Mouse (Mus musculus) liver, embryonic 14.5 days (tissue): ENCODE results near the gene Shkbp1. TPM values are rescaled to one million over a fixed set of nuclear protein-coding genes. Genes with fewer than 3 reads are reported as not detected.
A peak's percentile ranks its signal among the peaks of the same experiment; 100 is the strongest.

Experiments used
- ATAC-seq: fragments of 200-750 bp; cut with Nextera tagmentation; 2 replicates; pipeline ENCODE4 v1.8.0; 2017; ENCODE audit warnings: moderate number of reproducible peaks, mild to moderate bottlenecking, moderate library complexity; ENCODE audit not compliant: insufficient read depth
- DNase-seq, 3 experiments: peaks; one replicate each; pipeline ENCODE4 v3.0.0-alpha.2; 2012 to 2013; ENCODE audit warnings: low read depth in 3 of 3, low spot score in 3 of 3
- H3K27ac ChIP-seq: fragments of 300-500 bp; sonication (generic); 2 replicates; pipeline ENCODE4 v1.5.1; 2014; ENCODE audit warnings: moderate library complexity, mild to moderate bottlenecking, control low read depth, inconsistent platforms
- H3K27me3 ChIP-seq: fragments of 300-500 bp; sonication (generic); 2 replicates; pipeline ENCODE4 v1.6.1; 2014; ENCODE audit warnings: mild to moderate bottlenecking, low read length, moderate library complexity; ENCODE audit not compliant: control insufficient read depth, insufficient read depth
- H3K36me3 ChIP-seq: fragments of 300-500 bp; sonication (generic); replicated peaks from 2 replicates; pipeline ENCODE4 v1.6.1; 2014; ENCODE audit warnings: low read depth; ENCODE audit not compliant: control insufficient read depth, insufficient read depth
- H3K4me1 ChIP-seq, 2 experiments: fragments of 200-500 bp in 1 of 2; fragments of 300-500 bp in 1 of 2; sonication (generic) in 1 of 2; replicated peaks; 2 replicates each; pipeline ENCODE4 v1.6.1; 2012 to 2014; ENCODE audit warnings: antibody characterized with exemption in 1 of 2, inconsistent platforms in 1 of 2, low read length in 1 of 2; ENCODE audit not compliant: control insufficient read depth in 2 of 2, insufficient read depth in 2 of 2
- H3K4me2 ChIP-seq: fragments of 300-500 bp; sonication (generic); 2 replicates; pipeline ENCODE4 v1.6.1; 2014; ENCODE audit warnings: low read depth, mild to moderate bottlenecking, control low read depth, moderate library complexity
- H3K4me3 ChIP-seq, 2 experiments: fragments of 200-500 bp in 1 of 2; fragments of 300-500 bp in 1 of 2; sonication (generic) in 1 of 2; 2 replicates each; pipeline ENCODE4 v1.5.1; 2012 to 2014; ENCODE audit warnings: low read depth in 2 of 2, low read length in 2 of 2, mild to moderate bottlenecking in 2 of 2, control low read depth in 1 of 2, inconsistent platforms in 1 of 2, moderate library complexity in 1 of 2; ENCODE audit not compliant: insufficient read depth in 1 of 2
- H3K9ac ChIP-seq: fragments of 300-500 bp; sonication (generic); replicated peaks from 2 replicates; pipeline ENCODE4 v1.6.1; 2014; ENCODE audit warnings: mild to moderate bottlenecking, control low read depth, moderate library complexity
- H3K9me3 ChIP-seq: fragments of 300-500 bp; sonication (generic); 2 replicates; pipeline ENCODE4 v1.6.1; 2016; ENCODE audit warnings: low read length, mixed read lengths; ENCODE audit not compliant: control insufficient read depth
- CTCF ChIP-seq: IDR thresholded peaks from 2 replicates; pipeline ENCODE4 v1.5.1; 2016; ENCODE audit warnings: antibody characterized with exemption, low read depth, control low read depth
- EP300 ChIP-seq: IDR thresholded peaks from 2 replicates; pipeline ENCODE4 v1.6.1; 2016; ENCODE audit warnings: antibody characterized with exemption, low read depth
- WGBS: fragments of 180-500 bp; shearing (Covaris S2); extraction: QIAGEN DNeasy Blood & Tissue Kit; methylation state at CpG from one replicate; pipeline ENCODE4 v1.1.7; 2014; ENCODE audit not compliant: insufficient replicate concordance; 5-methylcytosine and 5-hydroxymethylcytosine counted together
- polyA plus RNA-seq, 2 experiments: library from polyadenylated mRNA; depleted of rRNA in 1 of 2; stranded (reverse) in 1 of 2; unstranded in 1 of 2; fragments of >200 nt; fragmentation: Nextera tagmentation in 1 of 2; extraction: Ambion mirVana in 1 of 2; gene quantifications; 2 replicates each; pipeline versions ENCODE4 v1.2.1 to v1.2.3; 2012 to 2014

Shkbp1 gene
- polyA plus RNA-seq, 2 experiments: 11.8 to 19.1 TPM

- ATAC-seq: no peak
- 15% methylated on average over 1 of the region's 1 CpGs for WGBS
Measured at GRCm38 (mm10) chr7:27381009-27381408, 25.2 kb upstream of the Shkbp1 start.

GRCm38 (mm10) chr7:27379836-27380235, 24.0 kb upstream of the Shkbp1 start:
- H3K4me1 ChIP-seq: peaks cover 5 to 11% of the 10 kb centered on the region in 2 experiments
- peaks cover 11% of the 10 kb centered on the region for H3K27me3 ChIP-seq
- TF ChIP-seq CTCF: no peak
- TF ChIP-seq EP300: no peak
- 75% methylated on average over 6 of the region's 6 CpGs for WGBS
- ATAC-seq (no peak), DNase-seq (no peak)
- no peak overlapping the region for H3K27ac ChIP-seq
- H3K9ac ChIP-seq: no peak overlapping the region
- no peaks in the 10 kb centered on the region for H3K9me3 ChIP-seq
- no peak overlapping the region for H3K4me3 ChIP-seq
- H3K36me3 ChIP-seq: no peaks in the 10 kb centered on the region
- H3K4me2 ChIP-seq: no peak overlapping the region

More at GRCm38 (mm10) chr7:27381009-27381408, 25.2 kb upstream of the Shkbp1 start:
- Histone ChIP-seq H3K9ac (no peak overlapping the region), H3K4me3 (no peak overlapping the region), H3K36me3 (no peaks in the 10 kb centered on the region), H3K27ac (no peak overlapping the region), H3K4me1 (peaks cover 5 to 11% of the 10 kb centered on the region in 2 experiments), H3K4me2 (no peak overlapping the region), H3K9me3 (no peaks in the 10 kb centered on the region), H3K27me3 (peaks cover 1% of the 10 kb centered on the region)
- no peak for TF ChIP-seq CTCF
- no peak for TF ChIP-seq EP300
- DNase-seq: no peak

GRCm38 (mm10) chr7:27378431-27378830, 22.6 kb upstream of the Shkbp1 start:
- H3K4me1 ChIP-seq: peaks cover 2 to 4% of the 10 kb centered on the region in 2 experiments
- no peak overlapping the region for H3K27ac ChIP-seq
- H3K4me2 ChIP-seq: no peak overlapping the region
- H3K4me3 ChIP-seq: no peak overlapping the region
- no peaks in the 10 kb centered on the region for H3K9me3 ChIP-seq
- DNase-seq: no peak
- no peak for ATAC-seq
- H3K9ac ChIP-seq: no peak overlapping the region
- TF ChIP-seq EP300: no peak
- TF ChIP-seq CTCF: peak; percentile 62
- no peaks in the 10 kb centered on the region for H3K36me3 ChIP-seq
- peaks cover 23% of the 10 kb centered on the region for H3K27me3 ChIP-seq
- 15% methylated on average over 4 of the region's 4 CpGs for WGBS

- no peak for TF ChIP-seq CTCF
- TF ChIP-seq EP300: no peak
- Histone ChIP-seq H3K4me3 (no peak overlapping the region), H3K4me1 (no peaks in the 10 kb centered on the region), H3K36me3 (no peaks in the 10 kb centered on the region), H3K9me3 (no peaks in the 10 kb centered on the region), H3K9ac (no peak overlapping the region), H3K27ac (no peak overlapping the region), H3K4me2 (no peak overlapping the region), H3K27me3 (peaks cover 55% of the 10 kb centered on the region)
- no peak for ATAC-seq
- WGBS: 2% methylated on average over 22 of the region's 22 CpGs
- DNase-seq: no peak
Measured at GRCm38 (mm10) chr7:27375274-27375673, 19.5 kb upstream of the Shkbp1 start.

- Histone ChIP-seq H3K4me1 (no peaks in the 10 kb centered on the region), H3K27ac (no peak overlapping the region), H3K9me3 (no peaks in the 10 kb centered on the region), H3K27me3 (peaks cover 86% of the 10 kb centered on the region), H3K36me3 (no peaks in the 10 kb centered on the region), H3K4me3 (no peak overlapping the region), H3K4me2 (no peak overlapping the region), H3K9ac (no peak overlapping the region)
- DNase-seq: no peak
- TF ChIP-seq CTCF: no peak
- ATAC-seq: no peak
- WGBS: 5% methylated on average over 44 of the region's 44 CpGs
Measured at GRCm38 (mm10) chr7:27371715-27372462, 16.1 kb upstream of the Shkbp1 start.
